Mouse (Mus musculus) kidney, adult 9 months (tissue): ENCODE results near the gene Tusc2.
A peak's percentile ranks its signal among the peaks of the same experiment; 100 is the strongest.

Experiments
- DNase-seq: peaks from one replicate; pipeline ENCODE4 v3.0.0; 2022

Tusc2 gene

DNA sequence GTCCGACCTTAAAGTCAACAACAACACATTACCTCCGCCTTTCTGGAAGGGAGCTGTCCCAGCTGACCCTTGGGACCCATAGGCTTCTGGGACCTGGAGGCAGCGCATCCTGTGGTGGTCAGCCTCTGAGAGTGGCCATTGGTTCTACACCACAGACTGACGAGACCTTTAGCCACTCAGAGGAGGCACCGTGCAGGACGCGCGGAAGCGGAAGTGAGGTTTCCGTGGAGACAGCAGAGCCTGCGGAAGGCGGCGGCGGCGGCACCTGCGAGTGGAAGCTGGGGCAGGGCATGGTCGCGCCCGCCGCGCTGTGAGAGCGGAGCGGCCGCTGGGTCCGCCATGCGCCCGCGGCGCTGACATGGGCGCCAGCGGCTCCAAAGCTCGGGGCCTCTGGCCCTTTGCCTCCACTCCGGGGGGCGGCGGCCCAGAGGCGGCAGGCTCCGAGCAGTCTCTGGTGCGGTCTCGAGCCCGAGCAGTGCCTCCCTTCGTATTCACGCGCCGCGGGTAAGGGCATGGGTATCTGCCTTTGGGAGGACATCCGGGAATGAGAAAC is at the start of gene Tusc2:
Gene Tusc2, plus strand, starts transcription at position 227 of the 553 bp plus-strand sequence.
- peak; percentile 98 for DNase-seq

DNA sequence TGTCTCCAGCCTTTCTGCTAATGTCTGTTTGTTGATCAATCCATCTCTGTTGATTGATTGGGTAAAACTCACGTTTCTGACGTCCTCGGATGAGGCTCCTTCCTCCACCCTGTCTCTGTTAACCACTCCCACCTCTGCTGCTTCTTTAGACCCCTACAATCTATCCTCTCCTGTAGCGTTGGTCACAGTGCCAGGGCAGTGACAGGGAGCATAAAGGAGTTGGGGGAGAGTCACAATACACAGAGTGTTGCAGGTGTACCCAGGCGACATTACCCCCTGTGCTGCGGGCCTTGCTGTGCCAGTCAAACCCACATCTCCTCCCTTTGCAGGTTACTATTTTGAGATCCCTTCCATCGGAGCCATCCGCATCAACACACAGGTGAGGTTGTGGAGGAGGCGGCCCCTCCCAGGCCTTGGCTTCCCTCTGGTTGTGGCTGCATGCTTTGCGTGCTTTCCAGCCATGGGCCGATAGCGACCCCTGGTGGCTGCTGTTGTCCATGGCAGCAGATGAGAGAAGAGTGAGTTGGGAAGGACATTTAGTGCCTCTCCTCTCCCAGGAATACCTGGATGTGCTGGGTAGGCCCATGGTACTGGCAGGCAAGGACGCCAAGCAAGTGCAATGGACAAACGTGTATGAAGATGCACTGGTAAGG is 48.6 kb upstream of the Tusc2 start:
- peak; percentile 82 for DNase-seq

DNA sequence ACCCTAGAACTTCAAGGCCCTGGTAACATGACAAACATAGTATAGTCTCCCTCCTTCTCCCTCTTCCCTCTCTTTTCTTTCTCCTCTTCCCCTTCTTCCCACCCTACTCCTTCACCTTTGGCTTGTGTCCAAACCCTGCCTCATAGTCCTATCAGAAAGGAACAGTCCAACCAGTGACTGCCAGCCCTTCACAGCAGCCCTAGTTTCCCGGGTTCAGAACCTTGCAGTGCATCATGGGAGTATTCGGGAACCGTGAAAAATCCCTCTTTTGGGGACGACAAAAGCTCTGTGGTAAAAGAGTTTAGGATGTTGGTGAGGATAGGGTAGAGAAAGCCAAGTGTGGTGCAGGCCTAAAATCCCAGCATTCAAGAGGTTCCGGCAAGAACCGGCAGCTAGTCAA is 42.7 kb upstream of the Tusc2 start:
- no peak for DNase-seq

DNA sequence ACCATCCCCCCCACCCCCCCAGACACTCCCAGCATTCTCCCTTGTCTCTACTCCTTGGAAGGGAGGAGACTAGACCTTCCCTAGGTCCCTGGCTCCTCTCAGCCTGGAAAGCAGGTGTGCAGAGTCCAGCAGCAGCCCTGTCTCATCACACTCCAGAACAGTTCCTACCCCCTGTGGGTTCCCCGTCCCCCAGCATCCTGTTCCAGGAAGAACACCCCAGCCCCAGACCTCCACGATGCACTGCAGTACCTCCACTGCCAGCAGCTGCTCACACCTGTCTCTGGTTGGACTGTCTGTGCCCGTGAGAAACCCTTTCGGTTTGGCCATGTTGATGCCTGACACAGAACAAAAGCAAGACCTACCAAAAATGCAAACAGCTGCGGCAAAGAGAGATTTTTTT is 41.9 kb upstream of the Tusc2 start:
- DNase-seq = no peak

DNA sequence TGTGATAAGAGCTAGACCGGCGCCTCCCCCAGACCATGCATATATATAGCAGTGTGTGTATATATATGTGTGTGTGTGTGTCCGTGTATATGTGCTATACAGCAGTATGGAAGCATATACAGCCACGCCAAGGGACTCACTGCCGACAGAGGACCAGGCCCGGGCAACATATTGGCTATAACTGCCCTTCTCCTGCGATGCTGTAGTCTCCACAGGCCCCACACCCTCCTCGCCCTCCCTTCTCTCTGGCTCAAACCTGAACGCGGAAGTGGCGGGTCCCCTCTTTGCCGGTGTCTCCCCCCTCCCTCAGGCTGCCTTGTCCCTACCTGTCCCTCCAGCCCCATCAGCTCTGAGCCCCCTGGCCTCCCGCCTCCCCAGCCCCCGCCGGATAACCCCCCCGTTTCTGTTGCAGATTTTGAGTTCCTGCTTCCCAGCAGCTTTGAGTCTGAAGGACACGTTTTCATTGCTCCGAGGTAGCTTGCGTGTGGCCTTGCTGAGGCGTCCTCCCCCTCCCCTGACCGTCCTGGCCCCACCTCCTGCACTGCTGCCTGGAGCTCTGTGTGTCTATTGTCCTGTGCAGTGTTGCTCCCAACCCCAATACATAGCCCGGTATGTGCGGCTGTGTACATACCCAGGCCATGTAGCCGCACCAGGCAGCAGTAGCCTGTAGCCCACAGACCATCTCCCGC is 41.2 kb upstream of the Tusc2 start:
- no peak for DNase-seq

DNA sequence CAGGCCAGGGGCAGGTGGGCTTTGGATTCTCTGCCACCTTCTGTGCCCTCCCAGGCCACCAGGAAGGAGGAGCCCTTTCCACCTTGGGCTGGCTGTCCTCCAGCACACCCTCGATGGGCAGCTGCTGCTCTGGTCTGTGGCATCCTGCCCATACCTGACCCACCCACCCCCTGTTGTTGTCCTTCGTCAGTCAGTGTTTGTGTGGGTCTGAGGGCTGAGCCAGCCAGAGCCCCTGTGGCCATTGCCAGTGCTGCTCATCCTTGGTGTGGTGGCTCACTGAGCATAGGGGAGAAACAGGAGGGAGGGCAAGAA is 40.7 kb upstream of the Tusc2 start:
- DNase-seq = no peak

DNA sequence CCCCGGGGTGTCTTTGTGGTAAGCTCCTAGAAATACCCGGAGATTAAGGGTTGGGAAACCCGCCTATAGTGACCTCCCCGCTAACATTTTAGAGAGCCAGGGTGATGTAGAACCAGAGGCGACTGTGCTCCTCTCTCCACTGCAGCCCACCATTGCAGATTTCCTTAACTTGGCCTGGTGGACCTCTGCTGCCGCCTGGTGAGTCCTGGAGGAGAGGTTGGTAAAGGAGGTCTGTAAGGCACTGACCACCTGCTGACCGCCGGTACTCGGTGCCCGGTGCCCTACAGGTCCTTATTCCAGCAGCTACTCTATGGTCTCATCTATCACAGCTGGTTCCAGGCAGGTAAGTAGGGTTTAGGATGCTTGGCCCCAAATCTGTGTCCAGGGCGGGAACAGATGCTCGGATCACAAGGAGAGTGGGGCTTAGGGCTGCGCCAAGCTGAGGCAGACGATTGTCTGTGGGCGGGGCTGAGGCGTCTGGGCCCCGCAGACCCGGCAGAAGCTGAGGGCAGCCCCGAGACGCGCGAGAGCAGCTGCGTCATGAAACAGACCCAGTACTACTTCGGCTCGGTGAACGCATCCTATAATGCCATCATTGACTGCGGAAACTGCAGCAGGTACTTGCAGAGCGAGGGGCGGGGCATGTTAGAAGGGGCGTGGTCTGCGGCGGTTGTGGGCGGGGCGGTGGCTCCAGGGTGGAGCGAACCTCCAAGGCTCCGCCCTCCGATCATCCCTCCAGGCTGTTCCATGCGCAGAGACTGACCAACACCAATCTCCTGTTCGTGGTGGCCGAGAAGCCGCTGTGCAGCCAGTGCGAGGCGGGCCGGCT is 36.6 kb upstream of the Tusc2 start:
- peak; percentile 80 for DNase-seq

DNA sequence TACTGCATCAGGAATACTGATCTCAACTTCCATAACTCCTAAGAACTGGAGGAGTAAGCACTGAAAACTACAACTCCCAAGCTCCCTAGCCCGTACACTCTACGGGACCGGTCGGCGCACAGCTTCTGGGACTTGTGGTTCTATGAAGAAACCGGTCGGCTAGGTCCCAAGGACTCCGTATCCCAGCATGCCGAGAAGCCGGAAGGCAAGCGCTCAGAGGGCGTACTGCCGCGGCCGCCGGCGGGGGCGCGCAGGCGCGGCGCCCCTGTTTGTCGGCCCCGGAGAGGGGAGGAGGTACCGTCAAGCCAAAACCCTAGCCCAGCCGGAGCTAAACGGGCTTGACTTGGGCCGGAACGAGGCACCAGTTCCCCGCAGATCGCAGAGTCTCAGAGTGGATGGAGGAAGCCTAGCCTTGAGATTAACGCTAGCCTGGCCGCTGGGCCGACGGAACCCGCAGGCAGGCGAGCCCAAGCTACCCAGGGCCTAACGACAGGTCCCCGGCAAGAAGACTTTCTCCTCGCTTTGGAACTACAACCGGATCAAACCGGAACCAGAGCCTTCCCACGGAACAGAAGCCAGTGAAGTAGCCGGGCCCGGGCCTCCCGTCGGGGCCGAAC is 29.2 kb upstream of the Tusc2 start, which contains the start of gene Tmem115:
Gene Tmem115, plus strand, starts transcription at position 155 of the 617 bp plus-strand sequence.
- DNase-seq = peak; percentile 98

DNA sequence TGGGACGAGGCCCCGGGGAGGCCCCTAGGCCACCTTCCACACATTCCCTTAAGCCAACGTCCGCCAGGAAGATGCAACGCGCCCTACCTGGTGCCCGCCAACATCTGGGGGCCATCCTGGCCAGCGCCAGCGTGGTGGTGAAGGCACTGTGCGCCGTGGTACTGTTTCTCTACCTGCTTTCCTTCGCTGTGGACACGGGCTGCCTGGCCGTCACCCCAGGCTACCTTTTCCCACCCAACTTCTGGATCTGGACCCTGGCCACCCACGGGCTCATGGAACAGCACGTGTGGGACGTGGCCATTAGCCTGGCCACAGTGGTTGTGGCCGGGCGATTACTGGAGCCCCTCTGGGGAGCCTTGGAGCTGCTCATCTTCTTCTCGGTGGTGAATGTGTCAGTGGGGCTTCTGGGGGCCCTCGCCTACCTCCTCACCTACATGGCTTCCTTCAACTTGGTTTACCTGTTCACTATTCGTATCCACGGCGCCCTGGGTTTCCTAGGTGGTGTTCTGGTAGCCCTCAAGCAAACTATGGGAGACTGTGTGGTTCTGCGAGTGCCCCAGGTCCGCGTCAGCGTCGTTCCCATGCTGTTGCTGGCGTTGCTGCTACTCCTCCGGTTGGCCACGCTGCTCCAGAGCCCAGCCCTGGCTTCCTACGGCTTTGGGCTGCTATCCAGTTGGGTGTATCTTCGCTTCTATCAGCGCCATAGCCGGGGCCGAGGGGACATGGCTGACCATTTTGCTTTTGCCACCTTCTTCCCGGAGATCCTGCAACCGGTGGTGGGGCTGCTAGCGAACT is 28.4 kb upstream of the Tusc2 start:
- no peak for DNase-seq

DNA sequence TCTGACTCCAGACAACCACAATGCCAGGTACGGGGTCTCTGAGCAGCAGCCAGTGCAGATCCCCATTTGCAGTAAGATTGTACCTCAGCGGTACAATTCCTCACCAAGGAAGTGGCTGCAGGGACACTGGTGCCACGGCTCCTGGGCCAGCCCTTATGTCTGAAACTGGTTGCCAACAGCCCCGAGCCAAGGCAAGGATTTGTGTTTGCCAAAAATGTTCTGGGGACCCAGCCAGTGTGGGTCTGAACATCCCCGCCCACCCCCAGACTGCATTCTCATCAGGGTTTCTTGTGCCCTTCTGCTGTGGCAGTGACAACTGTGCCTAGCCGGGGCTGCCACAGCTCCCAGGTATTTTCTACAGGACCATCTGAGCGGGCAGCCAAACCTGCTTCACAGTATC is 24.8 kb upstream of the Tusc2 start:
- no peak for DNase-seq

DNA sequence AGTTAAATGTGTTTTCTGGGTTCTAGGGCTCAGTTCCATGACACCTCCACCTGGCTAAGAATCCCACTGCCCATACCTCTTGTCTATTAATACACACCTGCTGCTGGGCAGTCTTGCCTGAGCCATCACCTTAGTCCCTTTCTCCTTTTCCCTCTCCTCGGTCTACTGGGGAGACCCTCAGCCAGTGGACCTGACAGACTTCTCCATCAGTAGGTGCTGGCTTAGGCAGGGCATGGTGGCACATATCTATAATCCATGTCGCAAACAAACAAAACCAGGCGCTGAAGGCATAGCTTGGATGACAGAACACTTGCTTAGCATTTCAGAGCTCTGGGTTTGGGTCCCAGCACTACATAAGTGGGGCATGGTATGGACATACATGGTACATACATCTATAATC is 24.3 kb upstream of the Tusc2 start:
- DNase-seq = no peak

DNA sequence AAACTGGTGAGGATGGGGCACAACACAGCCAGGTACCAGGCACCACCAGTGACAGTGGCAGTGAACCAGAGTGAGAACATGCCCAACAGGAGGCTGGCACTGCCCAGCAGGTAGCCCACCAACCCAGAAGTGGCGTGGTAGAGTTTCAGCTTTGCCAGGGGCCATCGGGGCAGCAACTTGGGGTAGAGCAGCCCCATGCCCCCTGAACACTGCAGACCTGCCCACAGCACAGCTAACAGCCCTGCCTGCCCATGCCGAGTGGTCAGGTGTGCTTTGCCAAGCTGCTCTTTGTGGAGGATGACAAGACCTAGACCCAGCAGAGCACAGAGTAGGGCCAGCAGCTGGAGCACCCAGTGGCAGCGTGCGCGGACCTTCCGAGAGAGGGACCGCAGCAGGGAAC is 23.1 kb upstream of the Tusc2 start:
- no peak for DNase-seq

DNA sequence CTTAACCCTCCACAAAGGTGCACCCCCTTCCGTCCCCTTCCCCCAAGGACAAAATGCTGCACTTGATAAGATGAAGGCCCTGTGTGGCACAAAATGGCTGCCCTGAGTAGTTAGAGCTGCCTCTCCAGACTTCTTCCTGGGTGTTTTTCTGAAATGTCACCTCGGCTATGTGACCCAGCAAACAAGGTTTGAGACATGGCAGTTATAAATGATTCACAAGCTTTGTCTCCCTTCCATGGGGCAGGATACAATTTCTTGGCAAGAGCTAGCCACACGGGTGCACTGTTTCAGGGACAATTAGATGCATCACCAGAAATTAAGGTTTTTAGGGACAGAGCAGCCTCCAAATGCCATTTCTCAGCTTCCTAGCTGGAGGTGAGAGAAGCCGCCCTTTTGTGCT is 22.6 kb upstream of the Tusc2 start:
- DNase-seq = peak; percentile 59

DNA sequence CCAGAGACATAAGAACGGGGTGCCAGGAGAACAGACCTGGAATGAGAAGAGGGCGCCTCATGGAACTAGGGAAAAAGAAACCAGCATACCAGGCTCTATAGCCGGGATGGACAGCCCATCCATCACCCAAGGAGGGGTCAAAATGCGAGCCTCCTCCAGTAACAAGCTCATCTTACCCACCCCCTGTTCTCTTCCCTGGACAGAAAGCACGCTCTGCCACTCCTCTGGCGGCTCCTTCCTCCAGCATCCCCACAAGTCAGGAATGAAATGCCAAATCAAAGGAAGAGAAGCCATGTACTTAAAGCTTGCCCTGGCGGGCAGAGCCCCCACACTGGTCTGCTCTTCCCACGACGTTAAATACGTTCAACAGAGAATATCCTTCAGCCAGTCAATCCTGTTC is 22.1 kb upstream of the Tusc2 start:
- DNase-seq = peak; percentile 20

DNA sequence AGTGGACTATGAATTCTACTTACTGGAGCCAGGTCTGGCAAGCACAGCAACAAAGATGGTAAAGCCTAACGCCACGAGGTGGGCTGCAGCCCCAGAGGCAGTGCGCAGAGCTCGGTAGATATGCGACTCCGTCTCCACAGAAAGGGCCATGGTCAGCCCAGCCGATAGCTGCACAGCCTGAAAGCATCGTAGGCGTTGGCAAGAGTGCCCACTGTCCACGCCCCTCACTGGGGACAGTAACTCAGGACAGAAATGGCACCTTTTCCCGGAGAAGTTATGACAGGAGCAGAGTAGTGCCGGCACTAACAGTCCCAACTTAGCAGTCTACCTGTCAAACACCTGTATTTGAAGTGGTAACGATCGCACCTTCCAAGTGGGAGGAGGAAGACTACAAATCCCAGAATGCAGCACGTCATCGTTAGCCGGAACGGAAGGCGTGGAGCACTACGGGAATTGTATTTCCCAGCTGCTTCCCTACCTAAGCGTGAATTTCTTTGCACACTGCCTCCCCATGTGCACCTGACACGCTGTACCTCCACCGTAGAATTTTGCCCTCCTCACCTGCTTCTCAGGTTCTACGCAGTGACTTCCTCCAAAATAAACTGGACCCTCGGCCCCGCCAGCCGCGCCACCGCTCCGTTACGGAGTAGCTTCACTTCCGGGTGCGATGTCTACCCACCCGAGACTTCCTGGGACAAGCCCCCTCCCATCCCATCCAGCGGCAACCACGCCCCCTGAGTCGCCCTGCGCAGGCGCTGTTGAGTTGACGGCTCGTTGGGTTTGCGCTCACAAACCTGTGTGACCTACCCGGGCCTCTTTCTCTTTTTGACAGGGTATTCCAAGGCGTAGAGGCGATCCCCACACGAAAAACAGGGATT is 21.3 kb upstream of the Tusc2 start, which contains the start of the genes Cyb561d2 and Nprl2:
Gene Cyb561d2, minus strand, starts transcription at position 720 of the 878 bp plus-strand sequence.
Gene Nprl2, plus strand, starts transcription at position 753 of the 878 bp plus-strand sequence.
- DNase-seq = peak; percentile 97

DNA sequence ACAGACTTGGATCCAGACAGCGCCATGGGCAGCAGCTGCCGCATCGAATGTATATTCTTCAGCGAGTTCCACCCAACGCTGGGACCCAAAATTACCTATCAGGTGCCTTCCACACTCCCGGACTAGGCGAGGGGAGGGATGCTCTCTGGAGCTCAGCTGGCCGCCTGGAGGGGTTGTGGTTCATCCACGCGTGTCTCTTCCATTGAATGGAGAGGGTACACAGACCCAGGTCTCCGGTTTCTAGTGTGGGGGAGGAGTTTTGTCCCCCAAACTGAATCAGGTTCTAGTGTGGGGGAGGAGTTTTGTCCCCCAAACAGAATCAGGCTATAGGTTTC is 20.7 kb upstream of the Tusc2 start:
- no peak for DNase-seq

DNA sequence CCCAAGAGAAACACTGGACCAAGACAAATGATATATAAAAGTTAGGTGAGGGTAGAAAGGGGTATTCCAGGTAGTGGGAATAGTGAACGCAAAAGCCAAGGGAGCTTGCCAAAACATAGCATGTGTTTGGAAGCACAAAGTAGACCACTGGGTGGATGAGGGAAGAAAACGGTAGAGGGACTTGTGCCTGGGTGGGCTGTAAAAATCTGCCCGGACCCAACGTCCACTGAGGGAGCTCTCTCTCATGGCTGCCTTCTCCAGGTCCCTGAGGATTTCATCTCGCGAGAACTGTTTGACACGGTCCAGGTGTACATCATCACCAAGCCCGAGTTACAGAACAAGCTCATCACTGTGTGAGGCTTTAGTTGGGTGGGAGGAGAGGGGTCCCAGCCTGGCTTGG is 20.3 kb upstream of the Tusc2 start:
- DNase-seq = peak; percentile 34

DNA sequence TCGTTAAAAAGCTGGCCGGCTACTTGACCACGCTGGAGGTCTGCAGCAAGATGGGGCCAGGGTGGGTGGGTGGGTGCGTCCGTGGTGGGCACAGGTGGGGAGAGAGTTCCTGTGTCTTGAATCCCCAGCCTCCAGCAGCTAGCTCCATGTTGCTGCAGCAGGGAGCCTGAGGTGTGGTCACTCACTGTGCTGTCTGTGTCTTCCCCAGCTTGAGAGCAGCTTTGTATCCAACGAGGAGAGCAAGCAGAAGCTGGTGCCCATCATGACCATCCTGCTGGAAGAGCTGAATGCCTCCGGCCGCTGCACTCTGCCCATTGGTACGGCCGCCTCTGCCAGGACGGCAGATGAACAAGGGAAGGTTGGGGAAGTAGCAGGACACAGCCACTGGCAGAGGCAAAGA is 19.8 kb upstream of the Tusc2 start:
- no peak for DNase-seq

DNA sequence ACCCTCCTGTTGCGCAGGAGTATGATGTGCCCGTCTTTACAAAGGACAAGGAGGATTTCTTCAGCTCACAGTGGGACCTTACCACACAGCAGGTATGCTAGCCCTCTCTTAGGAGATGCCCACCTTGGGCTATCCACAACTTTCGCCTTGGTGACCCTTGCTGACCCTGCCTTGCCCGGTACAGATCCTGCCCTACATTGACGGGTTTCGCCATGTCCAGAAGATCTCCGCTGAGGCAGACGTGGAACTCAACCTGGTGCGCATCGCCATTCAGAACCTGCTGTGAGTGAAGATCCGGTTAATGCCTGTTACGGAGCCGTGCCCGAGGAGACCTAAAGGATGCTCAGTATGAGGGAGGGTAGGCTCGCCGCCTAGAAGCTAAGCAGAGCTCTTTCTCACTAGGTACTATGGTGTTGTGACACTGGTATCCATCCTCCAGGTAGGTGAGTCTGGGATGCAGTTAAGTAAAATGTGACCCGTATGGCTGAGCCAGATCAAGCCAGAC is 18.8 kb upstream of the Tusc2 start:
- peak; percentile 32 for DNase-seq

DNA sequence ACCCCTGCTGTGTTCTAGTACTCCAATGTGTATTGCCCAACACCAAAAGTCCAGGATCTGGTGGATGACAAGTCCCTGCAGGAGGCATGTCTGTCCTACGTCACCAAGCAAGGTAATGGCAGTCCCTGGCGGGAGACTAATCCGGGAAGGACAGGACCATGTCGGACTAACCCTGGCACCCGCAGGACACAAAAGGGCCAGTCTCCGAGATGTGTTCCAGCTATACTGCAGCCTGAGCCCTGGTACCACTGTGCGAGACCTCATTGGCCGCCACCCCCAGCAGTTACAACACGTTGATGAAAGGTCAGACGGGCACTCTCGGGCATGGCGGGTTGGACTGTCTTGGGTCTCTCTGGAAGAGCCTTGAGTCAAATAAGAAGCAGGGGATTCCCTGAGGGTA is 18.3 kb upstream of the Tusc2 start:
- DNase-seq = peak; percentile 29

DNA sequence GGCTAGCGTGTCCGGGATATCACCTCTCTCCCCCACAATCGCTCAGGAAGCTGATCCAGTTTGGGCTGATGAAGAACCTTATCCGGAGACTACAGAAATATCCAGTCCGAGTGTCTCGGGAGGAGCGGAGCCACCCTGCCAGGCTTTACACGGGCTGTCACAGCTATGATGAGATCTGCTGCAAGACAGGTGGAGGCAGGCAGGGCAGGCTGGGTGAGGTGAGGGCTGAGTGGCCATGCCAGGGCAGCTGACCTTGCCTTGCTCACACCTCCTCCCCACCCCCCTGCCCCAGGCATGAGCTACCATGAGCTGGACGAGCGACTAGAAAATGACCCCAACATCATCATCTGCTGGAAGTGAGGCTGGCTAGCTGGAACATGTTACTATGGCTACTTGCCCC is 17.9 kb upstream of the Tusc2 start:
- no peak for DNase-seq
